Mouse (Mus musculus) testis, postnatal 14 days (tissue): Measurements from ENCODE around the gene Ube2dnl2.

Source experiments
- DNase-seq: peaks from one replicate; pipeline ENCODE4 v3.0.0; 2021; ENCODE audit warnings: low spot score

Gene Ube2dnl2

GRCm38 (mm10) chrX:114907282-114907681, at the start of gene Ube2dnl2:
Gene Ube2dnl2 (plus strand): TSS chrX:114907582.
- no peak for DNase-seq

DNA sequence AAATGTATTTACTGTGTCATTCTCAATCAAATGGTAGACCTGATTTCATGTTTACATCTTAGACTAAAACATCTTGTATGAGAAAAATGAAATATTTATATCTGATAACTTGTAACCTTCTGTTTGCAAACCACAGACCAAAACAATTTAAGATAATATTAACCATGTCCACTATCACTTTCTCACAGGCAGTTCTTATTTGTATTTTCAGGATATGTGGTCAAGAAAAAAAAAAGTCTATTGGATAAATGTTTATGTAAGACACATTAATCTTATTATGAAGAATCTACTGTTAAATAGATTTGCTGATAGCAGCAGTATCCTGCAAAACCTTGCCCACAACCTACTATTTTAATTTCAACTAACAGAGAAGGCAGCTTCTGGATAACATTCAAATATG, 11.9 kb upstream of the Ube2dnl2 start:
- DNase-seq, result no peak

DNA sequence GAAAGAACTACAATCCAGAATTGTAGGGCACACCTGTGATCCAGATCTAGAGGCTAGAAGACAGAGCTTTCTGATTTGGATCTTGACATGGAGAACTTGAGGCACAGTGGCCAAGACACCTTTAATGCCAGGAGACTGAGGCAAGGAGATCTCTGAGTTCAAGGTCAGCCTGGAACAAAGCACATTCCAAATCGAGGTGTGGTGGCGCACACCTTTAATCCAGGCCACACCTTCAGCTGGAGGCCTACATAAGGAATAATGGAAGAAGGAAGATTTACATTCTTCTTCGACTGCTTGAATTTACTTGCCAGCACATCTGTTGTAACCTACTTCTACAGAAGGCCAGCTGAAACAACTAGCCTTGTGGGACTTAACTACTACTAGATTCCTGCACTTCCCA, 9.9 kb upstream of the Ube2dnl2 start:
- no peak for DNase-seq

DNA sequence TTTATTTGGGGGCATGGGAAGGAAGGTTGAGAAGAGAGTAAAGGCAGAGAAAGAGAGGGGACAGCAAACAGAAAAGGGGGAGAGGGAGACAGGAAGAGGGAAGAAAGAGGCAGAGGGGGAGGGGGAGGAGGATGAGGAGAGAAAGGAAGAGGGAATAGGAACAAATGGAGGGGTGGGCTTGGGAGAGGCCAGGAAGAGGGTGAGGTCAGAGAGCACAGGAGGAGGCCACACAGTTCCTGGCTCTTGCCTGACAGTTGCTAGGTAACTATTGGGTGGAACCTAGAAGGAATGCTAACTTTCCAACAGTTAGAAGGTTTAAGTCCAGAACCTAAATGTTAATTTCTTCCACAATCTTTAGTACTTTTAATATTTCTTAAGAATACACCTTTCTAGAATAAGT, 4.0 kb upstream of the Ube2dnl2 start:
- no peak for DNase-seq

- DNase-seq, result no peak
Measured at GRCm38 (mm10) chrX:114904712-114905111, 2.7 kb upstream of the Ube2dnl2 start, which contains the start of gene Ube2dnl1. Gene Ube2dnl1 (plus strand): TSS chrX:114905012.

GRCm38 (mm10) chrX:114955066-114955465, 47.7 kb downstream of the Ube2dnl2 start:
- DNase-seq, result no peak
